Mouse (Mus musculus) A20 (cell line): ENCODE data around the gene Irf9.

ENCODE experiments used
- DNase-seq: peaks from one replicate; pipeline ENCODE4 v3.0.0-alpha.2; 2011; ENCODE audit warnings: low read depth, low spot score

Irf9 gene

GRCm38 (mm10) chr14:55580731-55581130 is 22.6 kb upstream of the Irf9 start:
- DNase-seq: no peak

- peak; percentile 47 for DNase-seq
Measured at GRCm38 (mm10) chr14:55581981-55582681, 21.2 kb upstream of the Irf9 start.

GRCm38 (mm10) chr14:55584303-55584701 is 19.1 kb upstream of the Irf9 start:
- peak; percentile 35 for DNase-seq

- peak; percentile 91 for DNase-seq
Measured at GRCm38 (mm10) chr14:55584702-55585565, 18.4 kb upstream of the Irf9 start, which contains the start of gene Emc9. Gene Emc9, minus strand, starts transcription at chr14:55585302.

- DNase-seq: no peak
Measured at GRCm38 (mm10) chr14:55585566-55585960, 17.8 kb upstream of the Irf9 start.

- peak; percentile 33 for DNase-seq
Measured at GRCm38 (mm10) chr14:55586149-55586548, 17.2 kb upstream of the Irf9 start.

- no peak for DNase-seq
Measured at GRCm38 (mm10) chr14:55589271-55589670, 14.1 kb upstream of the Irf9 start.

GRCm38 (mm10) chr14:55589771-55590448 is 13.5 kb upstream of the Irf9 start:
- DNase-seq: peak; percentile 75

GRCm38 (mm10) chr14:55590748-55591330 is 12.5 kb upstream of the Irf9 start, which contains the start of gene Psme2:
Gene Psme2, minus strand, starts transcription at chr14:55591113.
- peak; percentile 95 for DNase-seq

- DNase-seq: peak; percentile 96
Measured at GRCm38 (mm10) chr14:55591331-55591891, 12.0 kb upstream of the Irf9 start, which contains the start of gene Rnf31. Gene Rnf31, plus strand, starts transcription at chr14:55591708.

- DNase-seq: peak; percentile 50
Measured at GRCm38 (mm10) chr14:55592226-55592625, 11.1 kb upstream of the Irf9 start.

GRCm38 (mm10) chr14:55596036-55596690 is 7.2 kb upstream of the Irf9 start:
- DNase-seq: no peak

GRCm38 (mm10) chr14:55598521-55599390 is 4.6 kb upstream of the Irf9 start:
- DNase-seq: no peak

GRCm38 (mm10) chr14:55603633-55604576 is 534 bp downstream of the Irf9 start:
- DNase-seq: peak; percentile 94

GRCm38 (mm10) chr14:55604823-55605222 is 1.5 kb downstream of the Irf9 start:
- DNase-seq: no peak

- DNase-seq: no peak
Measured at GRCm38 (mm10) chr14:55605743-55606459, 2.5 kb downstream of the Irf9 start.

GRCm38 (mm10) chr14:55608339-55608738 is 5.0 kb downstream of the Irf9 start:
- DNase-seq: no peak

GRCm38 (mm10) chr14:55613346-55613745 is 10.0 kb downstream of the Irf9 start:
- DNase-seq: no peak
